Mouse (Mus musculus) forebrain, embryonic 10.5 days (tissue): ENCODE results near the gene Map3k5. TPM values are rescaled to one million over a fixed set of nuclear protein-coding genes. Genes with fewer than 3 reads are reported as not detected.
"Not testable (repeated sequence)": the region's sequence is repeated elsewhere in the genome, so short reads cannot be mapped to it uniquely, and the experiment has no call there.

Experiments used
- DNase-seq: peaks from one replicate; pipeline ENCODE4 v3.0.0-alpha.2; 2017; ENCODE audit warnings: low spot score; ENCODE audit errors: extremely low spot score
- H3K27ac ChIP-seq: fragments of 300-500 bp; sonication (generic); 2 replicates; pipeline ENCODE4 v1.5.1; 2016; ENCODE audit warnings: mild to moderate bottlenecking
- H3K27me3 ChIP-seq: fragments of 300-500 bp; sonication (generic); 2 replicates; pipeline ENCODE4 v1.6.1; 2016; ENCODE audit warnings: mild to moderate bottlenecking; ENCODE audit not compliant: poor library complexity, severe bottlenecking
- H3K36me3 ChIP-seq: fragments of 300-500 bp; sonication (generic); replicated peaks from 2 replicates; pipeline ENCODE4 v1.6.1; 2016; ENCODE audit warnings: mild to moderate bottlenecking, moderate library complexity
- H3K4me1 ChIP-seq: fragments of 300-500 bp; sonication (generic); 2 replicates; pipeline ENCODE4 v1.6.1; 2016
- H3K4me3 ChIP-seq: fragments of 300-500 bp; sonication (generic); 2 replicates; pipeline ENCODE4 v1.5.1; 2016; ENCODE audit warnings: mild to moderate bottlenecking, moderate library complexity
- H3K9me3 ChIP-seq: fragments of 300-500 bp; sonication (generic); 2 replicates; pipeline ENCODE4 v1.6.1; 2016; ENCODE audit warnings: mild to moderate bottlenecking, moderate library complexity
- WGBS: fragments of 180-500 bp; shearing (Covaris S2); methylation state at CpG from one replicate; pipeline ENCODE4 v1.1.7; 2016; 5-methylcytosine and 5-hydroxymethylcytosine counted together
- polyA plus RNA-seq: library from polyadenylated mRNA; unstranded; fragments of >200 nt; fragmentation: Nextera tagmentation; extraction: Ambion mirVana; gene quantifications from 2 replicates; pipeline ENCODE4 v1.2.1, GENCODE M21; 2016

The Map3k5 gene
- polyA plus RNA-seq, 1 experiment from 2014 or later, result 0.42 TPM

- Histone ChIP-seq H3K9me3 (no peaks in the 10 kb centered on the region), H3K36me3 (no peaks in the 10 kb centered on the region), H3K4me1 (peaks cover 4% of the 10 kb centered on the region; the same call in 1 of the 2 replicates), H3K27me3 (no peaks in the 10 kb centered on the region), H3K4me3 (no peak overlapping the region), H3K27ac (no peak overlapping the region)
- no peak for DNase-seq
- WGBS, result 89% methylated on average over 3 of the region's 3 CpGs
Observed at GRCm38 (mm10) chr10:19954572-19954971, 20.3 kb downstream of the Map3k5 start.

- Histone ChIP-seq H3K4me1 (peaks cover 4% of the 10 kb centered on the region; the same call in 1 of the 2 replicates), H3K27me3 (no peaks in the 10 kb centered on the region), H3K4me3 (no peak overlapping the region), H3K9me3 (no peaks in the 10 kb centered on the region), H3K27ac (no peak overlapping the region), H3K36me3 (no peaks in the 10 kb centered on the region)
- WGBS, result 93% methylated on average over 6 of the region's 6 CpGs
- no peak for DNase-seq
Observed at GRCm38 (mm10) chr10:19955817-19956216, 21.5 kb downstream of the Map3k5 start.

GRCm38 (mm10) chr10:19956745-19957144 lies 22.5 kb downstream of the Map3k5 start:
- no peaks in the 10 kb centered on the region for H3K27me3 ChIP-seq
- peaks cover 7% of the 10 kb centered on the region; the same call in 1 of the 2 replicates for H3K4me1 ChIP-seq
- DNase-seq, result no peak
- no peak overlapping the region for H3K27ac ChIP-seq
- 83% methylated on average over 6 of the region's 6 CpGs for WGBS
- no peak overlapping the region for H3K4me3 ChIP-seq
- no peaks in the 10 kb centered on the region for H3K36me3 ChIP-seq
- no peaks in the 10 kb centered on the region for H3K9me3 ChIP-seq

GRCm38 (mm10) chr10:19960831-19961380 lies 26.6 kb downstream of the Map3k5 start:
- Histone ChIP-seq H3K4me1 (peaks cover 15% of the 10 kb centered on the region), H3K36me3 (no peaks in the 10 kb centered on the region), H3K4me3 (no peak overlapping the region), H3K9me3 (no peaks in the 10 kb centered on the region), H3K27ac (no peak overlapping the region), H3K27me3 (no peaks in the 10 kb centered on the region)
- WGBS, result 90% methylated on average over 6 of the region's 6 CpGs
- no peak for DNase-seq

- no peak for DNase-seq
- Histone ChIP-seq H3K27me3 (no peaks in the 10 kb centered on the region), H3K4me3 (no peak overlapping the region), H3K4me1 (peaks cover 11% of the 10 kb centered on the region), H3K27ac (no peak overlapping the region), H3K9me3 (no peaks in the 10 kb centered on the region), H3K36me3 (no peaks in the 10 kb centered on the region)
- WGBS, result 90% methylated on average over 4 of the region's 4 CpGs
Observed at GRCm38 (mm10) chr10:19962746-19963145, 28.5 kb downstream of the Map3k5 start.

- H3K4me1 ChIP-seq, result peaks cover 11% of the 10 kb centered on the region
- no peaks in the 10 kb centered on the region for H3K9me3 ChIP-seq
- no peak overlapping the region for H3K4me3 ChIP-seq
- no peak for DNase-seq
- no peak overlapping the region for H3K27ac ChIP-seq
- 61% methylated on average over 1 of the region's 1 CpGs for WGBS
- no peaks in the 10 kb centered on the region for H3K36me3 ChIP-seq
- H3K27me3 ChIP-seq, result no peaks in the 10 kb centered on the region
Observed at GRCm38 (mm10) chr10:19963206-19963605, 28.9 kb downstream of the Map3k5 start.

GRCm38 (mm10) chr10:19964105-19964504 lies 29.8 kb downstream of the Map3k5 start:
- H3K27ac ChIP-seq, result no peak overlapping the region
- peaks cover 11% of the 10 kb centered on the region for H3K4me1 ChIP-seq
- H3K4me3 ChIP-seq, result no peak overlapping the region
- DNase-seq, result no peak
- WGBS, result 85% methylated on average over 4 of the region's 4 CpGs
- H3K36me3 ChIP-seq, result no peaks in the 10 kb centered on the region
- no peaks in the 10 kb centered on the region for H3K9me3 ChIP-seq
- no peaks in the 10 kb centered on the region for H3K27me3 ChIP-seq

- Histone ChIP-seq H3K4me3 (no peak overlapping the region), H3K27me3 (no peaks in the 10 kb centered on the region), H3K36me3 (no peaks in the 10 kb centered on the region), H3K9me3 (no peaks in the 10 kb centered on the region), H3K27ac (no peak overlapping the region), H3K4me1 (peaks cover 15% of the 10 kb centered on the region)
- WGBS, result 91% methylated on average over 6 of the region's 6 CpGs
- no peak for DNase-seq
Observed at GRCm38 (mm10) chr10:19966597-19966996, 32.3 kb downstream of the Map3k5 start.

GRCm38 (mm10) chr10:19968445-19968844 lies 34.2 kb downstream of the Map3k5 start:
- whole genome bisulfite sequencing, result 91% methylated on average over 8 of the region's 8 CpGs
- H3K27ac ChIP-seq, result no peak overlapping the region
- H3K4me1 ChIP-seq, result peaks cover 15% of the 10 kb centered on the region
- H3K36me3 ChIP-seq, result no peaks in the 10 kb centered on the region
- no peak overlapping the region for H3K4me3 ChIP-seq
- H3K27me3 ChIP-seq, result no peaks in the 10 kb centered on the region
- DNase-seq, result no peak
- H3K9me3 ChIP-seq, result no peaks in the 10 kb centered on the region

- WGBS, result 89% methylated on average over 14 of the region's 14 CpGs
- H3K27ac ChIP-seq, result no peak overlapping the region
- no peaks in the 10 kb centered on the region for H3K36me3 ChIP-seq
- H3K27me3 ChIP-seq, result no peaks in the 10 kb centered on the region
- H3K4me3 ChIP-seq, result no peak overlapping the region
- peaks cover 14% of the 10 kb centered on the region for H3K4me1 ChIP-seq
- no peaks in the 10 kb centered on the region for H3K9me3 ChIP-seq
- DNase-seq, result no peak
Observed at GRCm38 (mm10) chr10:19969831-19970460, 35.7 kb downstream of the Map3k5 start.

- not testable (repeated sequence) for H3K9me3 ChIP-seq, H3K27me3 ChIP-seq, DNase-seq, H3K4me3 ChIP-seq, H3K36me3 ChIP-seq, H3K4me1 ChIP-seq, H3K27ac ChIP-seq
- 89% methylated on average over 6 of the region's 7 CpGs for whole genome bisulfite sequencing
Observed at GRCm38 (mm10) chr10:19971491-19971890, 37.2 kb downstream of the Map3k5 start.

- no peaks in the 10 kb centered on the region for H3K27me3 ChIP-seq
- 93% methylated on average over 12 of the region's 12 CpGs for whole genome bisulfite sequencing
- no peak for DNase-seq
- H3K9me3 ChIP-seq, result no peaks in the 10 kb centered on the region
- no peak overlapping the region for H3K27ac ChIP-seq
- no peak overlapping the region for H3K4me3 ChIP-seq
- H3K4me1 ChIP-seq, result peaks cover 6% of the 10 kb centered on the region; the same call in 1 of the 2 replicates
- H3K36me3 ChIP-seq, result no peaks in the 10 kb centered on the region
Observed at GRCm38 (mm10) chr10:19973321-19974108, 39.2 kb downstream of the Map3k5 start.

GRCm38 (mm10) chr10:19977557-19977956 lies 43.3 kb downstream of the Map3k5 start:
- Histone ChIP-seq H3K36me3 (no peaks in the 10 kb centered on the region), H3K4me1 (no peaks in the 10 kb centered on the region), H3K27me3 (no peaks in the 10 kb centered on the region), H3K27ac (no peak overlapping the region), H3K9me3 (no peaks in the 10 kb centered on the region), H3K4me3 (no peak overlapping the region)
- 79% methylated on average over 3 of the region's 3 CpGs for WGBS
- no peak for DNase-seq
